Mouse (Mus musculus) MEL (cell line): ENCODE data around the gene Krtap3-2. TPM values are rescaled to one million over a fixed set of nuclear protein-coding genes. Genes with fewer than 3 reads are reported as not detected.

ENCODE experiments used
- DNase-seq: peaks from one replicate; pipeline ENCODE4 v3.0.0; 2011; ENCODE audit warnings: low read depth, low spot score
- H3K27ac ChIP-seq: 2 replicates; pipeline ENCODE4 v1.5.1; 2012; ENCODE audit warnings: low read depth, mild to moderate bottlenecking, control low read depth, low read length, moderate library complexity; ENCODE audit not compliant: control insufficient read depth
- H3K27me3 ChIP-seq, 2 experiments: fragments of 150-350 bp in 1 of 2; sonication (generic) in 1 of 2; 2 replicates each; pipeline ENCODE4 v1.6.1; 2012; ENCODE audit warnings: low read length in 2 of 2, mild to moderate bottlenecking in 2 of 2, improper control_type of control experiment in 1 of 2, moderate library complexity in 1 of 2; ENCODE audit not compliant: insufficient read depth in 2 of 2, control insufficient read depth in 1 of 2
- H3K36me3 ChIP-seq, 2 experiments: 2 replicates each; pipeline ENCODE4 v1.6.1; 2012 to 2014; ENCODE audit warnings: low read length in 2 of 2, improper control_type of control experiment in 1 of 2, inconsistent platforms in 1 of 2, mild to moderate bottlenecking in 1 of 2; ENCODE audit not compliant: insufficient read depth in 2 of 2, control insufficient read depth in 1 of 2
- H3K4me1 ChIP-seq, 2 experiments: fragments of 150-350 bp in 1 of 2; sonication (generic) in 1 of 2; 2 replicates each; pipeline ENCODE4 v1.6.1; 2012; ENCODE audit warnings: low read length in 2 of 2, improper control_type of control experiment in 1 of 2, mild to moderate bottlenecking in 1 of 2; ENCODE audit not compliant: insufficient read depth in 2 of 2, control insufficient read depth in 1 of 2
- H3K4me3 ChIP-seq, 2 experiments: fragments of 150-350 bp in 1 of 2; sonication (generic) in 1 of 2; 2 replicates each; pipeline ENCODE4 v1.5.1; 2012; ENCODE audit warnings: low read depth in 2 of 2, low read length in 2 of 2, mild to moderate bottlenecking in 2 of 2, moderate library complexity in 2 of 2, control low read depth in 1 of 2, improper control_type of control experiment in 1 of 2; ENCODE audit not compliant: control insufficient read depth in 1 of 2, insufficient read depth in 1 of 2
- H3K79me2 ChIP-seq: 2 replicates; pipeline ENCODE4 v1.6.1; 2012; ENCODE audit warnings: mild to moderate bottlenecking, low read length, moderate library complexity; ENCODE audit not compliant: control insufficient read depth, poor library complexity, insufficient read depth
- H3K9ac ChIP-seq: 2 replicates; pipeline ENCODE4 v1.6.1; 2012; ENCODE audit warnings: low read depth, mild to moderate bottlenecking, control low read depth, low read length, moderate library complexity; ENCODE audit not compliant: control insufficient read depth, poor library complexity, severe bottlenecking
- H3K9me3 ChIP-seq: fragments of 150-350 bp; sonication (generic); replicated peaks from 2 replicates; pipeline ENCODE4 v1.6.1; 2012; ENCODE audit warnings: mild to moderate bottlenecking, low read length, improper control_type of control experiment, moderate library complexity; ENCODE audit not compliant: insufficient read depth
- CHD2 ChIP-seq: IDR thresholded peaks from 2 replicates; pipeline ENCODE4 v1.6.1; 2011; ENCODE audit warnings: low read length, improper control_type of control experiment
- CTCF ChIP-seq, 3 experiments: IDR thresholded peaks in 2 of 3; conservative IDR thresholded peaks in 1 of 3; 2 replicates each; pipeline ENCODE4 v1.5.1; 2011 to 2012; ENCODE audit warnings: low read length in 3 of 3, low read depth in 2 of 3, mild to moderate bottlenecking in 2 of 3, improper control_type of control experiment in 1 of 3, inconsistent platforms in 1 of 3, mixed read lengths in 1 of 3, moderate library complexity in 1 of 3; ENCODE audit not compliant: control insufficient read depth in 1 of 3, insufficient read depth in 1 of 3, poor library complexity in 1 of 3, severe bottlenecking in 1 of 3
- ELF1 ChIP-seq: IDR thresholded peaks from 2 replicates; pipeline ENCODE4 v1.6.1; 2014; ENCODE audit warnings: low read depth, mild to moderate bottlenecking, inconsistent platforms, low read length, improper control_type of control experiment, moderate library complexity
- EP300 ChIP-seq, 2 experiments: IDR thresholded peaks; 2 replicates each; pipeline ENCODE4 v1.6.1; 2011; ENCODE audit warnings: improper control_type of control experiment in 2 of 2, low read length in 2 of 2, low read depth in 1 of 2, mild to moderate bottlenecking in 1 of 2
- GATA1 ChIP-seq: IDR thresholded peaks from 2 replicates; pipeline ENCODE4 v1.6.1; 2011; ENCODE audit warnings: low read depth, low read length, improper control_type of control experiment
- JUND ChIP-seq: IDR thresholded peaks from 2 replicates; pipeline ENCODE4 v1.6.1; 2011; ENCODE audit warnings: low read depth, mild to moderate bottlenecking, improper control_type of control experiment, low read length
- MAFK ChIP-seq: IDR thresholded peaks from 2 replicates; pipeline ENCODE4 v1.6.1; 2011; ENCODE audit warnings: low read depth, mild to moderate bottlenecking, low read length, improper control_type of control experiment, borderline replicate concordance
- MEF2A ChIP-seq: IDR thresholded peaks from 2 replicates; pipeline ENCODE4 v1.6.1; 2014; ENCODE audit warnings: low read depth, mild to moderate bottlenecking, inconsistent platforms, low read length, improper control_type of control experiment; ENCODE audit not compliant: poor library complexity, insufficient replicate concordance, severe bottlenecking; ENCODE audit errors: extremely low read depth
- MXI1 ChIP-seq: IDR thresholded peaks from 2 replicates; pipeline ENCODE4 v1.6.1; 2011; ENCODE audit warnings: mild to moderate bottlenecking, low read depth, low read length, improper control_type of control experiment
- MYB ChIP-seq: IDR thresholded peaks from 2 replicates; pipeline ENCODE4 v1.6.1; 2011; ENCODE audit warnings: mild to moderate bottlenecking, low read depth, low read length, improper control_type of control experiment
- MYC ChIP-seq: IDR thresholded peaks from 2 replicates; pipeline ENCODE4 v1.6.1; 2011; ENCODE audit warnings: low read depth, mild to moderate bottlenecking, low read length, improper control_type of control experiment, moderate library complexity
- NRF1 ChIP-seq: IDR thresholded peaks from 2 replicates; pipeline ENCODE4 v1.6.1; 2014; ENCODE audit warnings: low read depth, mild to moderate bottlenecking, inconsistent platforms, low read length, improper control_type of control experiment, moderate library complexity; ENCODE audit not compliant: poor library complexity, insufficient read depth, severe bottlenecking
- POLR2A ChIP-seq, 2 experiments: IDR thresholded peaks; 2 replicates each; pipeline ENCODE4 v1.6.1; 2011 to 2012; ENCODE audit warnings: low read length in 2 of 2, mild to moderate bottlenecking in 2 of 2, control low read depth in 1 of 2, improper control_type of control experiment in 1 of 2, low read depth in 1 of 2, moderate library complexity in 1 of 2; ENCODE audit not compliant: control insufficient read depth in 1 of 2, insufficient read depth in 1 of 2, poor library complexity in 1 of 2
- POLR2AphosphoS5 ChIP-seq: IDR thresholded peaks from 2 replicates; pipeline ENCODE4 v1.6.1; 2012; ENCODE audit warnings: low read depth, borderline replicate concordance, mild to moderate bottlenecking, inconsistent platforms, low read length, moderate library complexity, mixed read lengths
- SMC3 ChIP-seq: IDR thresholded peaks from 2 replicates; pipeline ENCODE4 v1.6.1; 2011; ENCODE audit warnings: low read depth, low read length, improper control_type of control experiment
- TAL1 ChIP-seq: IDR thresholded peaks from 2 replicates; pipeline ENCODE4 v1.6.1; 2012; ENCODE audit warnings: mild to moderate bottlenecking, inconsistent platforms, low read length, moderate library complexity, mixed read lengths
- TBP ChIP-seq: IDR thresholded peaks from 2 replicates; pipeline ENCODE4 v1.8.0; 2011; ENCODE audit warnings: low read depth, low read length, improper control_type of control experiment
- TCF12 ChIP-seq: IDR thresholded peaks from 2 replicates; pipeline ENCODE4 v1.6.1; 2014; ENCODE audit warnings: low read depth, mild to moderate bottlenecking, inconsistent platforms, low read length, improper control_type of control experiment, moderate library complexity
- USF2 ChIP-seq, 2 experiments: IDR thresholded peaks; 2 replicates each; pipeline ENCODE4 v1.6.1; 2011 to 2012; ENCODE audit warnings: improper control_type of control experiment in 2 of 2, low read length in 2 of 2, borderline replicate concordance in 1 of 2, inconsistent platforms in 1 of 2, low read depth in 1 of 2, mild to moderate bottlenecking in 1 of 2; ENCODE audit not compliant: insufficient read depth in 1 of 2
- polyA plus RNA-seq, 2 experiments: library from polyadenylated mRNA; stranded (reverse) in 1 of 2; unstranded in 1 of 2; fragments of >175 nt in 1 of 2; fragments of >200 nt in 1 of 2; gene quantifications; 2 replicates each; pipeline versions ENCODE4 v1.2.1 to v1.2.4; 2012; ENCODE audit warnings: low replicate concordance in 2 of 2, low read depth in 1 of 2; ENCODE audit not compliant: insufficient read length in 2 of 2, insufficient read depth in 1 of 2, missing spikeins in 1 of 2
- total RNA-seq: library from RNA; depleted of rRNA; stranded (reverse); fragments of 300-350 nt; gene quantifications from 2 replicates; pipeline ENCODE4 v1.2.3, GENCODE M21; 2012

Krtap3-2 gene
- total and polyA plus RNA-seq, 3 experiments = not detected

DNA sequence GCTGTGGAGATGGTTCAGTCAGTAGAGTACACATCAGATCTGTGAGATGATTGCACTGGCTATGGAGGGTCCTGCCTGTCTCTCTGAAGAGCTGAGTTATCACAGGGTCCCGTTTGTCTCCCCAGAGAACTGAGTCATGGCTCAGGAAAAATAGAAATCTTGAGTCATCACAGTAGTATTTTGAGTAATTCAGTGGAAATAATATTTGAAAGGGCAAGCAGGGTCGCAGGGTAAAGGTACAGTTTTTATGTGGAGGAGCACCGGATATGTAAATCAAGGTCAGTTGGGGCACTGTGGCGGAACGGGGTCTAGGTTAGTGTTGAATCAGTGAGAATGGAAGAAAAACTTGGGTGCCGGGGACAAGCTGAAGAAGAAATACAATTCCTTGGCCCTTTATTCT is 5.9 kb upstream of the Krtap3-2 start:
- H3K79me2 ChIP-seq = no peaks in the 10 kb centered on the region
- DNase-seq = no peak
- no peaks in the 10 kb centered on the region; the same call in 1 of the 2 replicates for H3K9me3 ChIP-seq
- TF ChIP-seq MEF2A = no peak
- TF ChIP-seq MYC = no peak
- TF ChIP-seq MYB = no peak
- no peak for TF ChIP-seq GATA1
- no peak for TF ChIP-seq CTCF (IDR thresholded peaks at IDR 0.05 in 2 of 3, conservative IDR thresholded peaks at IDR 0.05 in 1 of 3; ENCODE audit: control insufficient read depth in 1 of 3, insufficient read depth in 1 of 3, low read depth in 2 of 3, low read length in 3 of 3, poor library complexity in 1 of 3, severe bottlenecking in 1 of 3)
- no peak for TF ChIP-seq USF2 (IDR thresholded peaks at IDR 0.05; ENCODE audit: borderline replicate concordance in 1 of 2, insufficient read depth in 1 of 2, low read depth in 1 of 2, low read length in 2 of 2)
- no peak for TF ChIP-seq EP300 (IDR thresholded peaks at IDR 0.05; ENCODE audit: low read depth in 1 of 2, low read length in 2 of 2)
- no peak for TF ChIP-seq POLR2AphosphoS5
- TF ChIP-seq SMC3 = no peak
- TF ChIP-seq ELF1 = no peak
- TF ChIP-seq MAFK = no peak
- no peak overlapping the region for H3K27ac ChIP-seq
- H3K4me3 ChIP-seq = no peak overlapping the region
- H3K36me3 ChIP-seq = no peaks in the 10 kb centered on the region
- no peaks in the 10 kb centered on the region for H3K4me1 ChIP-seq
- H3K9ac ChIP-seq = no peak overlapping the region
- no peaks in the 10 kb centered on the region for H3K27me3 ChIP-seq

DNA sequence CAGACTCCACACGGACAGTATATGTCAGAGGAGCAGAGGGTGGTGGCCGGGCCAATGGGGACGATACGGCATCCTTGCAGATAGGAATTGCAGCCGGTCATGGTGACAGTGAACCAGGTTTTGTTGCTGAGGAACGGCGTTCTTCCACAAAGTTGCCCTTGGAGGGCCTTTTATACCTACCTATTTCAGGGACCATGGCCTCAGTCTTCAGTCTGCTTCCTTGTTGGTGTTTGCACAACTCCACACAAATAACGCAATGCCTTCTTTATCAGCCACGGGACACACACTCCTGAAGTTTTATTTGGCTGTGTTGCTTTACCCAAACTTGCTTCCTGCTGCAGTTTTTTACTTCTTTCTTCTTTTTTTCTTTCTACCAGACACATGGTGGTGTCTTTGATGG is 2.7 kb upstream of the Krtap3-2 start, which contains the start of gene Gm11939:
TSS of gene Gm11939 (minus strand) at position 101 of the 400 bp plus-strand sequence.
- no peaks in the 10 kb centered on the region for H3K36me3 ChIP-seq
- no peak within 1 kb of the TSS for H3K9ac ChIP-seq
- H3K27ac ChIP-seq = no peak within 1 kb of the TSS
- no peaks in the 10 kb centered on the region for H3K27me3 ChIP-seq
- no peak for DNase-seq
- no peaks in the 10 kb centered on the region for H3K9me3 ChIP-seq
- no peaks in the 10 kb centered on the region for H3K79me2 ChIP-seq
- H3K4me3 ChIP-seq = no peak within 1 kb of the TSS
- TF ChIP-seq TCF12 (no peak), POLR2A (IDR thresholded peaks at IDR 0.05; ENCODE audit: control insufficient read depth in 1 of 2, insufficient read depth in 1 of 2, low read depth in 1 of 2, low read length in 2 of 2, poor library complexity in 1 of 2) (no peak), MYC (no peak), TAL1 (no peak), TBP (no peak), ELF1 (no peak), NRF1 (no peak), JUND (no peak), MXI1 (no peak), CHD2 (no peak)
- H3K4me1 ChIP-seq = no peaks in the 10 kb centered on the region
